Mouse (Mus musculus) liver, embryonic 14.5 days (tissue): ENCODE data around the gene Cbx4. TPM values are rescaled to one million over a fixed set of nuclear protein-coding genes. Genes with fewer than 3 reads are reported as not detected.

Experiments used
- ATAC-seq: fragments of 200-750 bp; cut with Nextera tagmentation; 2 replicates; pipeline ENCODE4 v1.8.0; 2017; ENCODE audit warnings: moderate number of reproducible peaks, mild to moderate bottlenecking, moderate library complexity; ENCODE audit not compliant: insufficient read depth
- DNase-seq, 3 experiments: peaks; one replicate each; pipeline ENCODE4 v3.0.0-alpha.2; 2012 to 2013; ENCODE audit warnings: low read depth in 3 of 3, low spot score in 3 of 3
- H3K27ac ChIP-seq: fragments of 300-500 bp; sonication (generic); 2 replicates; pipeline ENCODE4 v1.5.1; 2014; ENCODE audit warnings: moderate library complexity, mild to moderate bottlenecking, control low read depth, inconsistent platforms
- H3K27me3 ChIP-seq: fragments of 300-500 bp; sonication (generic); 2 replicates; pipeline ENCODE4 v1.6.1; 2014; ENCODE audit warnings: mild to moderate bottlenecking, low read length, moderate library complexity; ENCODE audit not compliant: control insufficient read depth, insufficient read depth
- H3K36me3 ChIP-seq: fragments of 300-500 bp; sonication (generic); replicated peaks from 2 replicates; pipeline ENCODE4 v1.6.1; 2014; ENCODE audit warnings: low read depth; ENCODE audit not compliant: control insufficient read depth, insufficient read depth
- H3K4me1 ChIP-seq, 2 experiments: fragments of 200-500 bp in 1 of 2; fragments of 300-500 bp in 1 of 2; sonication (generic) in 1 of 2; replicated peaks; 2 replicates each; pipeline ENCODE4 v1.6.1; 2012 to 2014; ENCODE audit warnings: antibody characterized with exemption in 1 of 2, inconsistent platforms in 1 of 2, low read length in 1 of 2; ENCODE audit not compliant: control insufficient read depth in 2 of 2, insufficient read depth in 2 of 2
- H3K4me2 ChIP-seq: fragments of 300-500 bp; sonication (generic); 2 replicates; pipeline ENCODE4 v1.6.1; 2014; ENCODE audit warnings: low read depth, mild to moderate bottlenecking, control low read depth, moderate library complexity
- H3K4me3 ChIP-seq, 2 experiments: fragments of 200-500 bp in 1 of 2; fragments of 300-500 bp in 1 of 2; sonication (generic) in 1 of 2; 2 replicates each; pipeline ENCODE4 v1.5.1; 2012 to 2014; ENCODE audit warnings: low read depth in 2 of 2, low read length in 2 of 2, mild to moderate bottlenecking in 2 of 2, control low read depth in 1 of 2, inconsistent platforms in 1 of 2, moderate library complexity in 1 of 2; ENCODE audit not compliant: insufficient read depth in 1 of 2
- H3K9ac ChIP-seq: fragments of 300-500 bp; sonication (generic); replicated peaks from 2 replicates; pipeline ENCODE4 v1.6.1; 2014; ENCODE audit warnings: mild to moderate bottlenecking, control low read depth, moderate library complexity
- H3K9me3 ChIP-seq: fragments of 300-500 bp; sonication (generic); 2 replicates; pipeline ENCODE4 v1.6.1; 2016; ENCODE audit warnings: low read length, mixed read lengths; ENCODE audit not compliant: control insufficient read depth
- CTCF ChIP-seq: IDR thresholded peaks from 2 replicates; pipeline ENCODE4 v1.5.1; 2016; ENCODE audit warnings: antibody characterized with exemption, low read depth, control low read depth
- EP300 ChIP-seq: IDR thresholded peaks from 2 replicates; pipeline ENCODE4 v1.6.1; 2016; ENCODE audit warnings: antibody characterized with exemption, low read depth
- WGBS: fragments of 180-500 bp; shearing (Covaris S2); extraction: QIAGEN DNeasy Blood & Tissue Kit; methylation state at CpG from one replicate; pipeline ENCODE4 v1.1.7; 2014; ENCODE audit not compliant: insufficient replicate concordance; 5-methylcytosine and 5-hydroxymethylcytosine counted together
- polyA plus RNA-seq, 2 experiments: library from polyadenylated mRNA; depleted of rRNA in 1 of 2; stranded (reverse) in 1 of 2; unstranded in 1 of 2; fragments of >200 nt; fragmentation: Nextera tagmentation in 1 of 2; extraction: Ambion mirVana in 1 of 2; gene quantifications; 2 replicates each; pipeline versions ENCODE4 v1.2.1 to v1.2.3; 2012 to 2014

The Cbx4 gene
- polyA plus RNA-seq, 2 experiments, result 1.6 to 3.3 TPM

DNA sequence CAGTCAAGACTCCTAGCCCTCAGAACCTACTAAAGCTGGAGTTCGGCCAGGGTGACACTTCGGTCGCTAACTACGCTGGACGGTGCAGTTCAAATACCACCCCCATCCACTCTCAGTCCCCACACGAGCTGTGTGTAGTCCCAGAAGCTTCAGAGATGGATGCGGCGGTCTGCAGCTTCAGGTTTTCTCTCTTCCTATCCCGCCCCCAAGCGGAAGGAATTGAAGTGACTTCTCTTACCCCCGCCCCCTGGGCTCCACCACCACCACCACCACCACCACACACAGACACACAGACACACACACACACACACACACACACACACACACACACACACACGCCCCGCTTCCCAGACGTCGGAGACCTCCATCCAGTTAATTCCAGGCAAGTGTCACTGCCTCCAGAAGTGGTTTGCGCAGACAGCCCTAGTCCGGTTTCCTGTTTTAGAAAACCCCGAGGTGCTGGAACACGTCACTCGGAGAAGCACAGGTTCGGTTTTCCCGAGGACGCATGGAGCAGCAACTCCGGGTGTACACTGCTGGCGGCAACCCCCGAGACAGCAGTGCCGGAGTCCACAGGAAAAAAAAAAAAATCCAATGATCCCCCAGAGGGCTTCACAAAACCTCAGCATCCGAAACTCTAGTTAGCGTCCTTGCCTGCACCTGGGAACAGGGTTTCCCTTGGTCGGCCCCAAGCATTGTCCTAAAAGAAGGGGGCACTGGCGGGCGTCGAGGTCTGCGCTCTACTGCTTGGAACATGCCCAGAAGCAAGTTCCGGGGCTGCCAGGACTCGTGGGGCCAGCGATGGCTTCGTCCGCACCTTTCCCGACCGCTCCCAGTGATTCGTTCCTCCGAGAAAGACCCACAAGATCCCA lies 38.5 kb downstream of the Cbx4 start:
- Histone ChIP-seq H3K36me3 (no peaks in the 10 kb centered on the region), H3K4me1 (peaks cover 2 to 4% of the 10 kb centered on the region in 2 experiments; a peak in 1 of 4 replicates), H3K9me3 (no peaks in the 10 kb centered on the region), H3K27ac (no peak overlapping the region), H3K4me3 (no peak overlapping the region), H3K4me2 (no peak overlapping the region), H3K27me3 (peaks cover 100% of the 10 kb centered on the region), H3K9ac (no peak overlapping the region)
- 2% methylated on average over 43 of the region's 43 CpGs for WGBS
- no peak for ATAC-seq
- TF ChIP-seq CTCF (no peak), EP300 (no peak)
- DNase-seq, result no peak

DNA sequence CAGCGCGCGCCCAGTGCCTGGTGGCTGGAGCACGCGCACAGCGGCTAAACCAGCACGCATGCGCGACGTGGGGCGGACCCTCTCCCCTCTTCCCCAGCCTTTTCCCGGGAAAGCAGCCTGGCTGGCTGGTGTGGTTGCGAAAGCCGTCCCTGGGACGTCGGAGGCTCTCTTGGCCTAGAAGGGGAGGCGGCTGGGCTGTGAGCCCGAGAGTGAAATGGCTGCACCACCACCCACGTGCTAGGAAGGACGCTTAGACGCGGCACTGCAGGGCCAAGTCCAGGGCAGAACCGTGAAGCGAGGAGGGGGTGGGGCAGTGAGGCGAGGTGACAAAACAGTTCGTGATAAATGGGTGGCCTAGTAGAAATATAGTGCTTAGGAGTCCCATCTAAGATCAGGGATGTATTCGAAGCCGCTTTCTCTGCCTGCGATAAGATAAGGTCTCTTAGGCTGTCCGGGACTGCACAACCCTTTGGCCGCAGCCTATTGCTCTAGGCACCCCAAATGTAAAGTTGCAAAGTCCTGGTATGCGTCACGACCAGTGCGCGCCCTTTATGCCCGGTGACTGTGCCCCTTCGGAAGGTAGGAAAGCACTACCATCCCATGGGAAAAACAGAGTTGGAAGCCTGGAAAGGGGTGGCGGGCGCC lies 39.3 kb downstream of the Cbx4 start:
- H3K9me3 ChIP-seq, result no peaks in the 10 kb centered on the region
- ATAC-seq, result peak; percentile 27; the same call in 1 of the 2 replicates
- no peak overlapping the region for H3K4me3 ChIP-seq
- peaks cover 2 to 4% of the 10 kb centered on the region in 2 experiments; a peak in 1 of 4 replicates for H3K4me1 ChIP-seq
- no peaks in the 10 kb centered on the region for H3K36me3 ChIP-seq
- 2% methylated on average over 39 of the region's 39 CpGs for WGBS
- no peak overlapping the region for H3K27ac ChIP-seq
- peaks cover 100% of the 10 kb centered on the region for H3K27me3 ChIP-seq
- H3K4me2 ChIP-seq, result 0 out of 2 replicates have a peak overlapping the region, but pooled peaks have one; percentile 6
- TF ChIP-seq EP300, result no peak
- TF ChIP-seq CTCF, result no peak
- H3K9ac ChIP-seq, result no peak overlapping the region
- DNase-seq, result no peak

DNA sequence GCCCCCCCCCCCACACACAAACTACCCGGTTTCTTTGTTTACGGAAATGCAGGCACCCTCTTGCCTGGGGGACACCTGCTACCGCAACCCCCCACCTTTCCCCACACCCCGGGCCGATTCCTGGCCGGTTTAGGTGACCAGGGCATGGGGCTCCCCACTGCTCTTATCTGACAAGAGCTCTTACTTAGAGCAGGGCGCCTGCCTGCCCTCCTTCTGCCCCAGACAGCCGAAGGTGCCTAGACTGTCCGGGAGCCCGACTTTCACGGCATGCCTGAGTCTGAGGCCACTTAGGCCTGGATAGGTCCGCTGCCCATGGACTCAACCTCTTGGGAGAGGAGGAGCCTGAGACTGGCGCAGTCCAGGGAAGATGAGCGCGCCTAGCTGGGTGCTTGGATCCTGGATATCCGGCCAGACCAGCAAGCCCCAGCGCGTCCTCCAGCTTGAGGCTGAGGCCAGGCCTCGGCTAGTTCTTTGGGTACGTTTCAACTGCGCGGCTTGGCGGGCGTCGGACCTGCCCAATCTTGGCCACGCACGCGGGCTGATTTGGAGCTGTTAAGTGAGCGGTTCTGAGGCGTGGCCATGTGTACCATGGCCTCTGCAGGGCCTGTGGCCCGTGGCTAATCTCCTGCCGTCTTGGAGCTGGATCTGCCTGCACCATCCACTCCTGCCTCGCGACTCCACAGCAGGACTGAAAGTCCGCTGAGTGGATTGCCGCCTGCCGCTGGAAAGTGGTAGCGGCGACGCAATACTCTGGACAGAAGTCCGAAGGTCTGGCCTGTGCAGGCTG lies 41.3 kb downstream of the Cbx4 start:
- Histone ChIP-seq H3K36me3 (no peaks in the 10 kb centered on the region), H3K4me2 (no peak overlapping the region), H3K9ac (no peak overlapping the region), H3K4me1 (peaks cover 4 to 7% of the 10 kb centered on the region in 2 experiments; a peak in 3 of 4 replicates), H3K9me3 (no peaks in the 10 kb centered on the region), H3K27ac (no peak overlapping the region), H3K4me3 (no peak overlapping the region), H3K27me3 (peaks cover 95% of the 10 kb centered on the region)
- TF ChIP-seq CTCF, result no peak
- no peak for TF ChIP-seq EP300
- WGBS, result 3% methylated on average over 41 of the region's 41 CpGs
- DNase-seq, result no peak
- no peak for ATAC-seq

DNA sequence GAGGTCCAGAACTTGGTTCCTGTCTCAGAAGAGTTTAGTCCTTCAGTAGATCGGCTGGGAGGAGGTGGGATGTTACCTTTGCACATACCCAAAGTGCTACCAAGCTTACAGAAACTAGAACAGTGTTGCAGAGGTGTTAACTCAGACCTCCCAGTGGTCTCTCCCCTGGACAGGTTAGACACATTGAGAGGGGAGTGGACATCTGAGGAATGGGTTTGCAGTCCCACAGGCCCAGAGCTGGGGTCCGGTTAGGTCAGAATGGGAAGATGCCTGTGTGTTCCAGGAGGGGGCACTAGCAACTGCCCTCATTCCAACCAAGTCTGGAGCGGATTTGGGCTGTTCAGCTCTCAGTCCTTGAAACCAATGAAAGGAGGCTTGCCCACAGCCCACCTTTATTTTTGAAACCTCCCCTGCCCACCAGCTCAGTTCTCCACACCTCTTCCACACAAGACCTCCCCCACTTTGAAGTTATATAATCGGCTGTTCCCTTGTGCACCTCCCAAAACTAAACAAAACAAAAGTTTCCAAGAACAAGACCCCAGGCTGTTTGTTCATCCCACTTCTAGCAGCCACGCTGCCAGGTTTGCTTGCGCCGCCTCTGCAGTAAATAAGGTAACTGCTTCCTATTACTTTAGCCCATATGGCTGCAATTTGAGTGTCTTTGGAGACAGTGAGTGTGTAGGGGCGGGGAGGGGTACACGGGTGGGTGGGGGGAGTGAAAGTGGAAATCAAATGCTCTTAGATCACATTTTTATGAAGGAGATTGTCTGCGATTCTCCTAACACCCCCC lies 42.1 kb downstream of the Cbx4 start:
- Histone ChIP-seq H3K9me3 (no peaks in the 10 kb centered on the region), H3K4me3 (no peak overlapping the region), H3K27me3 (peaks cover 94% of the 10 kb centered on the region), H3K36me3 (peaks cover under 1% of the 10 kb centered on the region; the same call in 1 of the 2 replicates), H3K27ac (no peak overlapping the region), H3K9ac (no peak overlapping the region), H3K4me1 (peaks cover 4 to 9% of the 10 kb centered on the region in 2 experiments; a peak in 3 of 4 replicates), H3K4me2 (no peak overlapping the region)
- TF ChIP-seq CTCF (peak; percentile 53), EP300 (no peak)
- DNase-seq, result no peak
- no peak for ATAC-seq
- WGBS, result 6% methylated on average over 10 of the region's 10 CpGs
